Comparison of ENCODE assay signal across 17 mouse cellular contexts in genomic region chr5:123922112-123922511, GRCm38 (mm10). TPM values are rescaled to one million over a fixed set of nuclear protein-coding genes. Genes with fewer than 3 reads are reported as not detected.
"Had no signal": no experiment of that assay in that cellular context is flagged by ENCODE, and none has a peak within 500 bp of the region (broad histone marks: within the 10 kb centered on the region; RNA-seq: fewer than 3 reads in every experiment).

No protein-coding gene starts in this region.

- DNase-seq: liver, embryonic 13.5 days; liver, postnatal 0 days; lung, adult 2 months; lung, postnatal 14 days; lung, postnatal 36 days; right cerebral cortex, postnatal 14 days; thymus, adult 18-20 months had no signal

- H3K27me3 ChIP-seq: liver, embryonic 13.5 days; liver, embryonic 15.5 days; lung, embryonic 15.5 days; megakaryocyte, embryonic 14.5 days; midbrain, embryonic 13.5 days; midbrain, embryonic 15.5 days; neural tube, embryonic 12.5 days had no signal

- H3K4me1 ChIP-seq: liver, embryonic 13.5 days; liver, embryonic 15.5 days; lung, embryonic 15.5 days; megakaryocyte, embryonic 14.5 days; midbrain, embryonic 13.5 days; midbrain, embryonic 15.5 days; neural tube, embryonic 12.5 days had no signal

- H3K9ac ChIP-seq: liver, embryonic 13.5 days; liver, embryonic 15.5 days; liver, postnatal 0 days; lung, embryonic 15.5 days; midbrain, embryonic 13.5 days; midbrain, embryonic 15.5 days; neural tube, embryonic 12.5 days had no signal

- H3K4me3 ChIP-seq: liver, embryonic 13.5 days; liver, embryonic 15.5 days; lung, embryonic 15.5 days; megakaryocyte, embryonic 14.5 days; midbrain, embryonic 13.5 days; midbrain, embryonic 15.5 days; neural tube, embryonic 12.5 days had no signal

- ATAC-seq: liver, postnatal 0 days; lung, postnatal 0 days; midbrain, embryonic 13.5 days; midbrain, embryonic 15.5 days had no signal

- H3K4me2 ChIP-seq: liver, embryonic 11.5 days; liver, embryonic 13.5 days; liver, embryonic 15.5 days; lung, embryonic 15.5 days; midbrain, embryonic 11.5 days; midbrain, embryonic 13.5 days; midbrain, embryonic 15.5 days; neural tube, embryonic 12.5 days had no signal

- H3K27ac ChIP-seq: liver, embryonic 13.5 days; liver, embryonic 15.5 days; lung, embryonic 15.5 days; macrophage; midbrain, embryonic 13.5 days; midbrain, embryonic 15.5 days; neural tube, embryonic 12.5 days had no signal

- H3K9me3 ChIP-seq: liver, embryonic 13.5 days; liver, embryonic 15.5 days; lung, embryonic 15.5 days; megakaryocyte, embryonic 14.5 days; midbrain, embryonic 13.5 days; midbrain, embryonic 15.5 days; neural tube, embryonic 12.5 days had no signal

RNA-seq across cellular contexts. Expression of gene Gm43518, which starts 5.1 kb away (rescaled TPM):
- polyA plus RNA-seq: macrophage had no signal

RNA-seq across cellular contexts. Expression of gene Hcar1, which starts 42.3 kb away (rescaled TPM):
- polyA plus RNA-seq: macrophage; midbrain, embryonic 11.5 days; neural tube, embryonic 12.5 days had no signal
